Mouse (Mus musculus) C2C12 (cell line): ENCODE measurements around the gene Fbxw2.

ENCODE experiments used
- CEBPB ChIP-seq: IDR thresholded peaks from one replicate; pipeline ENCODE4 v1.6.1; 2011; ENCODE audit warnings: low read depth, mild to moderate bottlenecking, control low read depth, moderate library complexity
- CTCF ChIP-seq: IDR thresholded peaks from one replicate; pipeline ENCODE4 v1.5.1; 2011; ENCODE audit not compliant: control insufficient read depth, insufficient read depth, insufficient read length
- MAX ChIP-seq: IDR thresholded peaks from one replicate; pipeline ENCODE4 v1.6.1; 2011; ENCODE audit warnings: mild to moderate bottlenecking, control low read depth
- MYOD1 ChIP-seq: IDR thresholded peaks from one replicate; pipeline ENCODE4 v1.6.1; 2011; ENCODE audit warnings: low read depth; ENCODE audit not compliant: control insufficient read depth, insufficient read length
- USF1 ChIP-seq: IDR thresholded peaks from one replicate; pipeline ENCODE4 v1.6.1; 2011; ENCODE audit warnings: low read depth, mild to moderate bottlenecking, control low read depth, moderate library complexity

- TF ChIP-seq CTCF (no peak), MAX (no peak), USF1 (no peak), CEBPB (no peak), MYOD1 (no peak)
Measured at GRCm38 (mm10) chr2:34827591-34827990, 1.5 kb upstream of the Fbxw2 start.
